Mouse (Mus musculus) small intestine, adult 2 months (tissue): ENCODE measurements around the gene Odf3l1. TPM values are rescaled to one million over a fixed set of nuclear protein-coding genes. Genes with fewer than 3 reads are reported as not detected.

Experiments
- H3K27ac ChIP-seq: fragments of 200-500 bp; 2 replicates; pipeline ENCODE4 v1.5.1; 2012; ENCODE audit warnings: low read depth, low read length, control low read depth, inconsistent platforms; ENCODE audit not compliant: insufficient read depth
- H3K27me3 ChIP-seq: fragments of 200-500 bp; 2 replicates; pipeline ENCODE4 v1.6.1; 2012; ENCODE audit warnings: mild to moderate bottlenecking, moderate library complexity, low read length, inconsistent platforms; ENCODE audit not compliant: control insufficient read depth, insufficient read depth
- H3K36me3 ChIP-seq: fragments of 200-500 bp; 2 replicates; pipeline ENCODE4 v1.6.1; 2012; ENCODE audit warnings: mild to moderate bottlenecking, low read length, control low read depth, inconsistent platforms; ENCODE audit not compliant: control insufficient read depth, insufficient read depth
- H3K4me1 ChIP-seq: fragments of 200-500 bp; 2 replicates; pipeline ENCODE4 v1.6.1; 2012; ENCODE audit warnings: low read length, inconsistent platforms, mixed read lengths; ENCODE audit not compliant: control insufficient read depth, insufficient read depth, insufficient read length
- H3K4me3 ChIP-seq: fragments of 200-500 bp; 2 replicates; pipeline ENCODE4 v1.5.1; 2012; ENCODE audit warnings: low read depth, mild to moderate bottlenecking, control low read depth, inconsistent platforms, low read length, moderate library complexity
- CTCF ChIP-seq: fragments of 200-500 bp; IDR thresholded peaks from 2 replicates; pipeline ENCODE4 v1.5.1; 2012; ENCODE audit warnings: low read depth, mild to moderate bottlenecking, control low read depth, inconsistent platforms, low read length, moderate library complexity, mixed read lengths; ENCODE audit not compliant: insufficient replicate concordance, insufficient read length; ENCODE audit errors: extremely low read depth
- POLR2A ChIP-seq: fragments of 200-500 bp; IDR thresholded peaks from 2 replicates; pipeline ENCODE4 v1.6.1; 2012; ENCODE audit warnings: low read depth, mild to moderate bottlenecking, control low read depth, inconsistent platforms, low read length, moderate library complexity
- WGBS: fragments of 180-500 bp; shearing (Covaris S2); methylation state at CpG from one replicate; pipeline ENCODE4 v1.1.7; 2018; 5-methylcytosine and 5-hydroxymethylcytosine counted together
- polyA plus RNA-seq: library from polyadenylated mRNA; depleted of rRNA; stranded (reverse); fragments of >200 nt; gene quantifications from 2 replicates; pipeline ENCODE4 v1.2.3, GENCODE M21; 2012

The Odf3l1 gene
- polyA plus RNA-seq, 1 experiment: 2.3 TPM

- peaks cover 13% of the 10 kb centered on the region for H3K4me1 ChIP-seq
- H3K4me3 ChIP-seq: no peak overlapping the region
- no peaks in the 10 kb centered on the region for H3K27me3 ChIP-seq
- TF ChIP-seq POLR2A (no peak), CTCF (no peak)
- no peaks in the 10 kb centered on the region for H3K36me3 ChIP-seq
- H3K27ac ChIP-seq: no peak overlapping the region
Measured at GRCm38 (mm10) chr9:56900060-56900459, 35.6 kb upstream of the Odf3l1 start.

GRCm38 (mm10) chr9:56899409-56899808 lies 34.9 kb upstream of the Odf3l1 start:
- Histone ChIP-seq H3K27me3 (no peaks in the 10 kb centered on the region), H3K4me3 (no peak overlapping the region), H3K4me1 (peaks cover 13% of the 10 kb centered on the region), H3K27ac (no peak overlapping the region), H3K36me3 (no peaks in the 10 kb centered on the region)
- TF ChIP-seq POLR2A (no peak), CTCF (no peak)
- 93% methylated on average over 11 of the region's 11 CpGs for WGBS

GRCm38 (mm10) chr9:56896779-56897178 lies 32.3 kb upstream of the Odf3l1 start:
- Histone ChIP-seq H3K27ac (no peak overlapping the region), H3K4me1 (peaks cover 13% of the 10 kb centered on the region), H3K4me3 (no peak overlapping the region), H3K36me3 (no peaks in the 10 kb centered on the region), H3K27me3 (no peaks in the 10 kb centered on the region)
- no peak for TF ChIP-seq CTCF
- no peak for TF ChIP-seq POLR2A
- 92% methylated on average over 12 of the region's 12 CpGs for WGBS

- Histone ChIP-seq H3K4me3 (no peak overlapping the region), H3K27ac (no peak overlapping the region), H3K4me1 (peaks cover 3% of the 10 kb centered on the region; the same call in 1 of the 2 replicates), H3K27me3 (no peaks in the 10 kb centered on the region), H3K36me3 (no peaks in the 10 kb centered on the region)
- TF ChIP-seq CTCF (no peak), POLR2A (no peak)
- WGBS: 13% methylated on average over 3 of the region's 3 CpGs
Measured at GRCm38 (mm10) chr9:56894006-56894405, 29.5 kb upstream of the Odf3l1 start.

- WGBS: 84% methylated on average over 8 of the region's 8 CpGs
- peaks cover 3% of the 10 kb centered on the region; the same call in 1 of the 2 replicates for H3K4me1 ChIP-seq
- TF ChIP-seq CTCF: no peak
- TF ChIP-seq POLR2A: no peak
- no peaks in the 10 kb centered on the region for H3K36me3 ChIP-seq
- H3K4me3 ChIP-seq: no peak overlapping the region
- no peak overlapping the region for H3K27ac ChIP-seq
- no peaks in the 10 kb centered on the region for H3K27me3 ChIP-seq
Measured at GRCm38 (mm10) chr9:56893313-56893712, 28.8 kb upstream of the Odf3l1 start.

GRCm38 (mm10) chr9:56892111-56892510 lies 27.6 kb upstream of the Odf3l1 start:
- Histone ChIP-seq H3K27me3 (no peaks in the 10 kb centered on the region), H3K4me3 (no peak overlapping the region), H3K27ac (no peak overlapping the region), H3K4me1 (peaks cover 3% of the 10 kb centered on the region; the same call in 1 of the 2 replicates), H3K36me3 (no peaks in the 10 kb centered on the region)
- WGBS: 92% methylated on average over 10 of the region's 10 CpGs
- no peak for TF ChIP-seq CTCF
- TF ChIP-seq POLR2A: no peak

- H3K27ac ChIP-seq: no peak overlapping the region
- WGBS: 35% methylated on average over 12 of the region's 12 CpGs
- no peaks in the 10 kb centered on the region for H3K27me3 ChIP-seq
- H3K4me3 ChIP-seq: no peak overlapping the region
- H3K36me3 ChIP-seq: no peaks in the 10 kb centered on the region
- peaks cover 3% of the 10 kb centered on the region; the same call in 1 of the 2 replicates for H3K4me1 ChIP-seq
- peak; percentile 54; the same call in 1 of the 2 replicates for TF ChIP-seq CTCF
- TF ChIP-seq POLR2A: no peak
Measured at GRCm38 (mm10) chr9:56891517-56892011, 27.1 kb upstream of the Odf3l1 start.

- H3K36me3 ChIP-seq: no peaks in the 10 kb centered on the region
- TF ChIP-seq POLR2A: no peak
Measured at GRCm38 (mm10) chr9:56890522-56891250, 26.2 kb upstream of the Odf3l1 start.

More at GRCm38 (mm10) chr9:56890522-56891250, 26.2 kb upstream of the Odf3l1 start:
- 64% methylated on average over 11 of the region's 11 CpGs for WGBS
- peaks cover 3% of the 10 kb centered on the region; the same call in 1 of the 2 replicates for H3K4me1 ChIP-seq
- H3K4me3 ChIP-seq: no peak overlapping the region
- H3K27ac ChIP-seq: no peak overlapping the region
- H3K27me3 ChIP-seq: no peaks in the 10 kb centered on the region
